Mouse (Mus musculus): Measurements from ENCODE around the gene Dnajb14. TPM values are rescaled to one million over a fixed set of nuclear protein-coding genes. Genes with fewer than 3 reads are reported as not detected.
"Not testable (repeated sequence)": the region's sequence is repeated elsewhere in the genome, so short reads cannot be mapped to it uniquely, and the experiment has no call there.

The Dnajb14 gene
- total and polyA plus RNA-seq, 2 experiments from 2014 or later = 14.9 to 19.2 TPM

GRCm38 (mm10) chr3:137942098-137942622 lies 74.7 kb downstream of the Dnajb14 start:
- ATAC-seq = no peak
- TF ChIP-seq CTCF (IDR thresholded peaks at IDR 0.05; ENCODE audit: low read depth) = no peak
- H3K4me3 ChIP-seq (ENCODE audit: low read depth, low read length) = no peak overlapping the region

GRCm38 (mm10) chr3:137943737-137944154 lies 76.3 kb downstream of the Dnajb14 start:
- no peak overlapping the region for H3K9ac ChIP-seq
- no peak overlapping the region for H3K27ac ChIP-seq (ENCODE audit: low read depth, low read length)
- ATAC-seq (no peak), DNase-seq (no peak)
- no peak for TF ChIP-seq CTCF (IDR thresholded peaks at IDR 0.05; ENCODE audit: low read depth)
- 92% methylated on average over 6 of the region's 6 CpGs for WGBS
- H3K4me1 ChIP-seq (ENCODE audit: insufficient read depth) = no peaks in the 10 kb centered on the region
- H3K4me2 ChIP-seq (ENCODE audit: low read depth) = no peak overlapping the region
- no peaks in the 10 kb centered on the region for H3K9me3 ChIP-seq (ENCODE audit: low read length)
- H3K4me3 ChIP-seq (ENCODE audit: low read depth, low read length) = no peak overlapping the region
- no peaks in the 10 kb centered on the region for H3K27me3 ChIP-seq (ENCODE audit: insufficient read depth, low read length)
- H3K36me3 ChIP-seq (ENCODE audit: insufficient read depth) = no peaks in the 10 kb centered on the region

More at GRCm38 (mm10) chr3:137942098-137942622, 74.7 kb downstream of the Dnajb14 start:
- Histone ChIP-seq H3K27me3 (ENCODE audit: insufficient read depth, low read length) (no peaks in the 10 kb centered on the region), H3K36me3 (ENCODE audit: insufficient read depth) (no peaks in the 10 kb centered on the region), H3K9me3 (ENCODE audit: low read length) (no peaks in the 10 kb centered on the region), H3K4me2 (ENCODE audit: low read depth) (no peak overlapping the region), H3K27ac (ENCODE audit: low read depth, low read length) (no peak overlapping the region), H3K4me1 (ENCODE audit: insufficient read depth) (no peaks in the 10 kb centered on the region), H3K9ac (no peak overlapping the region)
- WGBS = 91% methylated on average over 12 of the region's 12 CpGs
- DNase-seq = no peak

GRCm38 (mm10) chr3:137946827-137947226 lies 79.4 kb downstream of the Dnajb14 start:
- no peak for ATAC-seq
- WGBS = 83% methylated on average over 3 of the region's 3 CpGs
- H3K4me3 ChIP-seq (ENCODE audit: low read depth, low read length) = no peak overlapping the region
- no peak for TF ChIP-seq CTCF (IDR thresholded peaks at IDR 0.05; ENCODE audit: low read depth)
- no peaks in the 10 kb centered on the region for H3K36me3 ChIP-seq (ENCODE audit: insufficient read depth)
- no peaks in the 10 kb centered on the region for H3K9me3 ChIP-seq (ENCODE audit: low read length)
- H3K27me3 ChIP-seq (ENCODE audit: insufficient read depth, low read length) = no peaks in the 10 kb centered on the region
- no peak overlapping the region for H3K27ac ChIP-seq (ENCODE audit: low read depth, low read length)
- no peak overlapping the region for H3K4me2 ChIP-seq (ENCODE audit: low read depth)
- DNase-seq = no peak
- no peaks in the 10 kb centered on the region for H3K4me1 ChIP-seq (ENCODE audit: insufficient read depth)
- no peak overlapping the region for H3K9ac ChIP-seq

- Histone ChIP-seq H3K4me3 (ENCODE audit: low read depth, low read length) (no peak overlapping the region), H3K27me3 (ENCODE audit: insufficient read depth, low read length) (no peaks in the 10 kb centered on the region), H3K36me3 (ENCODE audit: insufficient read depth) (no peaks in the 10 kb centered on the region), H3K9me3 (ENCODE audit: low read length) (no peaks in the 10 kb centered on the region), H3K4me2 (ENCODE audit: low read depth) (no peak overlapping the region), H3K9ac (no peak overlapping the region), H3K4me1 (ENCODE audit: insufficient read depth) (no peaks in the 10 kb centered on the region), H3K27ac (ENCODE audit: low read depth, low read length) (no peak overlapping the region)
- no peak for DNase-seq
- TF ChIP-seq CTCF (IDR thresholded peaks at IDR 0.05; ENCODE audit: low read depth) = no peak
- ATAC-seq = no peak
- 85% methylated on average over 4 of the region's 4 CpGs for WGBS
Observed at GRCm38 (mm10) chr3:137947525-137947924, 80.0 kb downstream of the Dnajb14 start.

- H3K36me3 ChIP-seq (ENCODE audit: insufficient read depth) = no peaks in the 10 kb centered on the region
- ATAC-seq (no peak), DNase-seq (no peak)
- no peak for TF ChIP-seq CTCF (IDR thresholded peaks at IDR 0.05; ENCODE audit: low read depth)
- H3K4me1 ChIP-seq (ENCODE audit: insufficient read depth) = no peaks in the 10 kb centered on the region
- H3K9ac ChIP-seq = no peak overlapping the region
- H3K27ac ChIP-seq (ENCODE audit: low read depth, low read length) = no peak overlapping the region
- no peaks in the 10 kb centered on the region for H3K9me3 ChIP-seq (ENCODE audit: low read length)
- no peak overlapping the region for H3K4me3 ChIP-seq (ENCODE audit: low read depth, low read length)
- 78% methylated on average over 10 of the region's 10 CpGs for whole genome bisulfite sequencing
- no peaks in the 10 kb centered on the region for H3K27me3 ChIP-seq (ENCODE audit: insufficient read depth, low read length)
- H3K4me2 ChIP-seq (ENCODE audit: low read depth) = no peak overlapping the region
Observed at GRCm38 (mm10) chr3:137950191-137950885, 82.9 kb downstream of the Dnajb14 start.

GRCm38 (mm10) chr3:137951302-137951701 lies 83.8 kb downstream of the Dnajb14 start:
- not testable (repeated sequence) for H3K27ac ChIP-seq (ENCODE audit: low read depth, low read length); DNase-seq

GRCm38 (mm10) chr3:137951819-137952218 lies 84.3 kb downstream of the Dnajb14 start:
- no peak for TF ChIP-seq CTCF (IDR thresholded peaks at IDR 0.05; ENCODE audit: low read depth)
- DNase-seq (no peak), ATAC-seq (no peak)
- H3K4me1 ChIP-seq (ENCODE audit: insufficient read depth) = no peaks in the 10 kb centered on the region
- no peaks in the 10 kb centered on the region for H3K9me3 ChIP-seq (ENCODE audit: low read length)
- H3K4me2 ChIP-seq (ENCODE audit: low read depth) = no peak overlapping the region
- no peaks in the 10 kb centered on the region for H3K36me3 ChIP-seq (ENCODE audit: insufficient read depth)
- no peak overlapping the region for H3K4me3 ChIP-seq (ENCODE audit: low read depth, low read length)
- no peaks in the 10 kb centered on the region for H3K27me3 ChIP-seq (ENCODE audit: insufficient read depth, low read length)
- no peak overlapping the region for H3K9ac ChIP-seq
- WGBS = 58% methylated on average over 7 of the region's 7 CpGs
- H3K27ac ChIP-seq (ENCODE audit: low read depth, low read length) = peak overlapping the region; percentile 75; the same call in 1 of the 2 replicates

More at GRCm38 (mm10) chr3:137951302-137951701, 83.8 kb downstream of the Dnajb14 start:
- H3K9me3 ChIP-seq (ENCODE audit: low read length); H3K4me3 ChIP-seq (ENCODE audit: low read depth, low read length); H3K27me3 ChIP-seq (ENCODE audit: insufficient read depth, low read length); H3K36me3 ChIP-seq (ENCODE audit: insufficient read depth); H3K4me2 ChIP-seq (ENCODE audit: low read depth); H3K4me1 ChIP-seq (ENCODE audit: insufficient read depth); ATAC-seq; H3K9ac ChIP-seq: not testable (repeated sequence)
- WGBS = 95% methylated on average over 3 of the region's 3 CpGs
